Mouse (Mus musculus) ovary, postnatal 14 days (tissue): ENCODE measurements around the gene Marc1.

Source experiments
- DNase-seq: peaks from one replicate; pipeline ENCODE4 v3.0.0; 2022; ENCODE audit warnings: low spot score

Gene Marc1

DNA sequence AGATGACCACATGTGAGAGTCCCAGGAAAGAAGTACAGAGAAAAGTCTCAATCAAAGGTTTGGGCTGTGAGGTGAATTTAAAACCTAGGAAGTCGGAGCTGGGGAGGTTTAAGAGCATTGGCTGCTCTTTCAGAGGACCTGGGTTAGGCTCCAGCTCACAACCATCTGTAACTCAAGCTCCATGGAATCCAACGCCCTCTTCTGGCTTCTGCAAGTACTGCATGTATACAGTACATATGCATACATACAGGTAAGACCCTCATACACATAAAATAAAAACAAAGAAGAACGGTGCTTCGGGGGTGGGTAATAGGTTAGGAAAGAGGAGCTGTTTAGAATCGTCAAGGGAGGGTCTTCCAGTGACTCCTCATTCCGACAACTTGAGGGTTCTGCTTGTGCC lies 6.7 kb upstream of the Marc1 start:
- no peak for DNase-seq

DNA sequence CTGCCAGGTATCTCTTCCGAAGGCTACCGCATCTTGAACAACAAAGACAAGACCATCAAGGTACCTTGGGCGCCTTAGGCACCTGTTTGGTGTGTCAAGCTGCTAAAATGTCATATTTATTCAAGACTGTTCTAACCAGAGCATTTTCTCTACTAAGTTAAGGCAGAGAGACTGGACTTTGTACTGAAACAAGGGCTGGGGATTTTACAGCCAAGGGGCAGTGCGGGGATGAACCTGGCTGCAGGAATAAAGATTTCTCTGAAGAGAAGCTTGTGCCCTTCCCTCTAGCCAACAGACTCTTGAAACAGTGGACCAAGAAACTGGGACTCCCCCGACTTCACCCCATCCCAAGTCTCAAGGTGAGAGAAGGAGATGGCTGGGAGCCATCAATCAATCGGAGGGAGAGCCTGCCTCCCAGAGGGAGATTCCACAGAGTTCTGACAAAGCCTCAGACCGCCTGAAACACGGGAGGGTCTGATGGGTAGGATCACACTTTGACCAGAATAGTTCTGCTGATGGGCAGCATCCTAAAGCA lies 670 bp upstream of the Marc1 start:
- no peak for DNase-seq

DNA sequence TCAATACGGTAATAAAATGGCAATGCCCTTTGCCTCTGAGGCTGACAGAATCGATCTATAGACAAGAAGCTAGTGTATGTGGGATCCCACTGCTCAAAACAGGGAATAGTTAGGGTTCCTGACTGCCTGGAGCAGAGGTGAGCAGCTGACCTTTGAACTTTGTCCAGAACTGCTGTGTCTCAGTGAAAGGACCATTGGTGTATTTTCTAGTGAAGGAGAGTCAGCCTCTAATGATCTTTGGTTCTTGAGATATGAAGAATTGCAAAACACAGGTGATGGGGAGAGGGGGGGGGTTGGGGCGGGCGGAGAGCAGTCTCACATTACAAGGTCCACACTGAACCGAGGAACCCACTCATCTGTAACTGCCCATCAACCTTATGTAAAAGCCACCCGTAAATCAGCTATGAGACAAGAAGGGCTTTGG lies 1.5 kb downstream of the Marc1 start:
- DNase-seq: no peak

DNA sequence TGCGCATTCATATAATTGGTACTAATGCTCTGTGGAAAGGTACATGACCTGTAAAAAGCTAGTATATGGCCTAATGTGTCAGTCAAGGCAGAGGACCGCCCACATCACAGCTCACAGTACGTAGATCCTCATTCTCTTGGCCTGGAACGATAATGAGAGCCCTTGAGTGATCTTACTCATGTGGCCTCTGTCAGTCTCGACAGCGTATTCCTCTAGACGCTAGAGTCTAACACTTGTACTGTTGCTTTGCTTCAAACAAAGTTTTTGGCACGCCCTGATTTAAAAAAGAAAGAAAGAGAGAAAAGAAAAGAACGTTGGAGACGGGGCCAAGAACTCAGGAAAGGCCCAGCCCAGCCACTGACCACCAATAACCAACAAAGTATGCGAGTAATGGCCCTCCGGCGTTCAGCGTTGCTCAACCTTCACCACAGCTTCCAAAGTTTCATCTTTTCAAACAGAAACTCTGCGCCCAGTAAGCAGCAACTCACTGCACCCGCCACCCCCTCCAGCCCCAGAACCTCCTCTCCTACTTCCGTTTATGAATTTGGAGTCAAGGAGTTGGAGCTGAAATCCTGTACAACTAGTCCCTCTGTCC lies 2.6 kb downstream of the Marc1 start:
- DNase-seq: no peak

DNA sequence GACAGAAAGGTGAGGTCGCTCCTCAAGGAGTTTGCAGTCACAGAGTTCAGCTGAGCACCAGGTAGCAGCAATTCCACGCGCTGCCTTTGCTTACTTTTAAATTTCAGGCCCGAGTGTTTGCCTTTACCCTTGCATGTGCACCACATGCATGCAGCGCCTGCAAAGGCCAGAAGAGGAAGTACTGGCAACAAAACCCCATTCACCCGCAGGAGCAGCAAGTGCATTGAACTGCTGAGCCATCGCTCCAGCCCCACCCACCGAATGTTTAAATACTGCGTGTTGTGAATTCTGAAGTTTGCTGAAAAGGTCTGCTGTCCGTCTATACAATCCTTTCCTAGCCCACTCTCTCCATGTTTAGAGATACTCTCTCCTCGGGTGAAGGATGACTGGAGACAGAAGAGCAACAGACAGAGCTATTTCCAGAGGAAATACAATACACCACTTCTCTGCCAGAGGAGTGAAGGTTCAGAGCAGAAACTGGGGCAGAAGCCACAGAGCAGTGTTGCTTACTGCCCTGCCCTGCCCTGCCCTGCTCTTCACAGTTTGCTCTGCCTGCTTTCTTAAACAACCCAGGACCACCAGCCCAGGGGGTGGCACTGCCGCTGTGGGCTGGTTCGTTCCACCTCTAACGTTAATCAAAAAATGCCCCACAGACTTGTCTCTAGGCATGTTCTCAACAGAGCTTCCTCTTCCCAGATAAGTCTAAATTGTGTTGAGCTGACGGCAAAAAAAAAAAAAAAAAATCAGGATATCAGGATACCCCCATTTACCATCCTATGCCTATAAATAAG lies 3.3 kb downstream of the Marc1 start:
- no peak for DNase-seq

DNA sequence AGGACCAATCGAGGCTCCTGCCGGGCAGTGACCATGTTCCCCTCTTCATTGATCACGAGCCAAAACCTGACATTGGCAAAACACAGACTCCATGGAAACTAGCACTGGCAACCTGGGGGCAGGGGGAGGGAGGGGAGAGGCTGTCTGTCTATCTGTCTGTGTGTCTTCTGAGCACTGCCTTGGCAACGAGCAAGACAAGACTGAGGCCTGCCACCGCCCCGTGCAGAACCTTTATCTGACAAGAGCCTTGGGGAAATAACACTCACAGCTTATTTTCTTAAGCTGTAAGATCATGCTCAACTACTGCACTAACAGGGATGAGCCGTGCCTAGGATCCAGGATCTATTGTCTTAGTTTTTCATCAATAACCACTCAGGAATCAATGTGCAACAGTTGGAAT lies 4.0 kb downstream of the Marc1 start:
- DNase-seq: no peak

DNA sequence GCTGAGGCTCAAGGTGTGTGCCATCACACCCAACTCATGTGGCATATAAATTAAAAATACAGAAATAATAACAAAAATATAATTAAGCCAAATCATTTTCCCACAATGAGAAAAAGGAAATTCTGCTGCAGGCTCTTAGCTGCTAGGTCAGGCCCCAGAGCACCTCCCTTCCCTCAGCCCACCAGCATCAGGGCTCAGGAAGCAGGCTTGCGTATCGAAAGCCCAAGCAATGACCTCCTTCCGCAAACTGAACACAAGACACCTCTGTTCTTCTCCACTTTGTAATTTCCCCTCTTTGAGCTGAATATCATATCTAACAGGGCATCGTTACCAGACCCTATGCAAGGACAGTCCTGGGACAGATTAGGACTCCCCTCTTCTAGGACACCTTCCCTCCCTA lies 5.4 kb downstream of the Marc1 start:
- DNase-seq: no peak

DNA sequence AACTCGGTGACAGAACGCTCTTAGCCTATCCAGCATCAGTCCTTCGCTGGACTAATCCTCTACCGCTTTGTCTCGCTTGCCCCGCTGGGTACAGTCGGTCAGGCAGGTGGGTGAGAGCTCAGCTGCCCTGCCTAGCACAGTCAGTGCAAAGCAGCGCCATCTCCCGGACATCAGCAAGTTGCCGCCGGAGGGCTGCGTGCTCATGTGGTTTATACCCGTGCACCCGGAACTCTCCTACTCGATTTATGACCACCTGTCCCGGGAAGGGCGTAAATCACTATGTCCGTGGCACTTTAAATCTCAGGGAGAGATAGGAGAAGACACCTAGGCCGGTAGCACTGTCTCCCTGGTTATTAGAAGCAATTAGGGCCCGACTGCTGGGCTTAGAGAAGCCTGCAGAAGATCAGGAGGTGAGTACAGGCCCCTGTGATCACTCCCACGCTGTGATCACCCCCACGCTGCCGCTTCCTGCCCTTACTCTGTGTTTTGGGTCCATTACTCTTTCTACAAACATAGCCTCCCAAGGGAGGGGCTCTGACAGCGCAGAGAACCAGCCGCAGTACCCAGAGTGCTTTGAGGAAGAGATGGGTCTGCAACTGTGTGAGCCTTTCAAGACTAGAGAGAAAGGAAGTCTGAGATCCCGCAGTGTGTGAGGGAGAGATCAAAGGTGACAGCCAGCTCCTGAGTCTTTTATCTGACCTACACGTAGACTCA lies 17.8 kb downstream of the Marc1 start:
- DNase-seq: peak; percentile 22

DNA sequence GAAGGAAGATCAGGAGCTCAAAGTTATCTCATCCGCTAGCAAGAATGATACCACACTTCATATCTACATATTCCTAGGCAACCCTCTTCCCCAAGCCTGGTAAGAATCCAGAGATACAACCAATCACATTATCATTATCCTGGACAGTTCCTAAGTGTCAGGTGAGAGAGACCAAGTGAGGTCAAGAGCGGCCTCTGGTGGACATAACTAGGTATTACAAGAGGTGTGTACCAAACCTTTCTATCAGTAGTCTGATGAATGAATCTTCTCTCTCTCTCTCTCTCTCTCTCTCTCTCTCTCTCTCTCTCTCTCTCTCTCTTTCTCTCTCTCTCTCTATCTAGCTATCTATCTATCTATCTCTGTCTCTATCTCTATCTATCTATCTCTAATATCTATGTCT lies 20.0 kb downstream of the Marc1 start:
- DNase-seq: no peak

DNA sequence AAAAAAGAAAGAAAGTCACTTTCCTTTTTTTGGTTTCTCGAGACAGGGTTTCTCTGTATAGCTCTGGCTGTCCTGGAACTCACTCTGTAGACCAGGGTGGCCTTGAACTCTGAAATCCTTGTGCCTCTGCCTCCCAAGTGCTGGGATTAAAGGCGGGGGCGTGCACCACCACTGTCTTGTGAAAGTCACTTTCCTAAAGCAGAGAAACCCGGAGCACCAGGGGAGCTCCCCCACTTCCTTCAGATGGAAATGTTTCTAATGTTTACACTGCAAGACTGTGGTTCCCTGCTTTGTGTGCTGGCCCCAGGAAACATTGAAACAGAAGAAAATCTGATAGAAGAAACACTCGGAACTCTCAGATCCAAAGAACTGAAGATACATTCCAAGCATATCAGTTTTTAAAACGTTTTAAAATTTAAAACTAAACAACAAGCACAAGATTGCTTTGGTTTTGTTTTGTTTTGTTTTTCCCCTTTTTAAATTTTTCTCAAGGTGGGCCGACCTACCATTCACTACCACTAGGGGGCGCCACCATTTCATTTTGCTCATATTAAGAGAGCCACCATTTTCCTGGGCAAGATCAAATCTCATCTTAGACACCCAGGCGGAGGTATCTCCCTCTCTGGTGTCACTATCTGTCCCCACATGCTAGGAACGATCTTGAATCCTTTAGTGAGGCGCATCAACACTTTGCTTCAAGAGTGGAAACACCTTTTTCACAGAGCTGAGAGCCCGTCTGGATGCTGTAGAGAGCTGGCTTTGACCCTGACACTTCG lies 24.5 kb downstream of the Marc1 start:
- no peak for DNase-seq

DNA sequence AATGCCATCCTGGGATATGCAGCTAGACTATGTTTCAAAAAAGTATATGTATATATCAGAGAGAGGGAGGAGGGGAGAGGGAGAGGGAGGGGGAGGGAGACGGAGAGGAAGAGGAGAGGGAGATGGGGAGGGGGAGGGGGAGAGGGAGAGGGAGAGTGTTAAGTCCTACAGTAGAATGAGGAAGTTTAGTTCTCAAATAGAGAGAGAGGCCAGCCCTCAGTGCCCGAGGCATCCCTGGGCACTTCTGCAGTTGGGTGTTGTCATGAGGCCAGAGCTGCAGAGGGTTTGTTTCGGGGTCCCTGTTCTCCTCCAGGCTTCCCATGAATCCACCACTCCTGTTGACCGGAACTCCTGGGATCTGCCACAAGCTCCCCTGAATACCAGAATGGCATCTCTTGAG lies 27.5 kb downstream of the Marc1 start:
- DNase-seq: no peak

DNA sequence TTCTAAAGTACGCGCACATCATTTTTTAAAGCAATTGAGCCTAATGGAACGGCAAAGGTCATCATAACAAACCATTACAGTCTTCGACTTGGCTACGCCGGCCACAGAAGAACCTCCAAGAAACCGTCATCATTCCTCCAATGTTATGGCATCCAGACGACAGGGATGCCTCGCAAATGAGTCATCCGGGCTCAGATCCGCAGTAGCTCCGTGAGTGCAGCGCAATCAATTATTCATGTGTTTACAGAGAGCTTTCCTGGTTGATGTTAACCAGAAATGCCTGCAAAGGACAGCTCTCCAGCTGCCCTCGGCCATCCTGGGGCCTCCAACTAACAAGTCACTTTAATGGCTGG lies 29.0 kb downstream of the Marc1 start:
- no peak for DNase-seq

DNA sequence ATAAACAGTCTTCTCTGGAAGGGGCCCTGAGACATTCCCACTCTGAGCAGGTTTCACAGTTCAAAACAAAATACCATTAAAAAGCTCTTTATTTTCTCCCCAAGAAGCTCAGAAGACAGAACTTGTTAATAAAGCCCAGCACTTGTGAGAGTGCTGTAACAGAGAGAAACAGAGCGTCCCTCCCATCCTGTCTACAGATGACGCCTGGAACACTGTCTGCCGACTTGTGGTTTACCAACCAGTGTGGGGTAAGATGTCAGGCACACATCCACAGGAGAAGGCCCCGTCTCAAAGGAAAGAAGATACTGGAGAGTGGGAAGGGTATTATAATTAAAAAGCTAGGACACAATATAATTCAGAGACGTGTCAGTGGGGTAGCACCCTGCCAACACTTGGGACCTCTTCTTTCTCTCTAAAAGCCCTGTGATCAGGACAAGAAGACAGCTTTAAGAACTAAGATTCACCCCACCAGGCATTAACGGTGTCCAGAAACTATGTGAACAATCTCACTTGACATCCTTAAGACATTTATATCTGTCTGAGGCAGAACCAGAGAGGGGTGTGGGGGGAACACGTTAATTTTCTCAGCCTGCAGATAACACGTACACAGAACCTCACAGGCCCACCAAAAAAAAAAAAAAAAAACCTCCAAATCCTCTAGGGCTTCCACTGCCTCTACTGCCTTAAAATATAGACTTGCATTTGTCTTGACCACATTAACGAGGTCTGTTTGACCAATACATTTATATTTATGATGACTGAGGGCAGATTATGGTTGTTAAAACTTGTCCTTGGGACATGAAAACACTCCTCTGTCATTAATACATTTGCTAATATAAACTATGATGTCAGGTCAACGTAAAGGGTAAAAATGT lies 29.6 kb downstream of the Marc1 start:
- DNase-seq: no peak

DNA sequence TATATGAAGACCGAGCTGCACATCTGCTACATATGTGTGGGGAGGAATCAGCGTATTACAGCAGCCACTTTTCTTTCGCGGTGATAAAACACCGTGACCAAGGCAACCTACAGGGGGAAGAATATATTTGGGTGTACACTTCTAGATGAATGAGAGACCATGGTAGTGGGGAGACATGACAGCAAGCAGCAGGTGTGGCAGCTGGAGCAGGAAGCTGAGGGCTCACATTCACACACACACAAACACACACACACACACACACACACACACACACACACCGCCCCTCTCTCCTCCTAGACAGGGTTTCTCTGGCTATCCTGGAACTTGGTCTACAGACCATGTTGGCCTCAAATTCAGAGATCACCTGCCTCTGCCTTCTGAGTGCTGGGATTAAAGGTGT lies 33.0 kb downstream of the Marc1 start:
- no peak for DNase-seq

DNA sequence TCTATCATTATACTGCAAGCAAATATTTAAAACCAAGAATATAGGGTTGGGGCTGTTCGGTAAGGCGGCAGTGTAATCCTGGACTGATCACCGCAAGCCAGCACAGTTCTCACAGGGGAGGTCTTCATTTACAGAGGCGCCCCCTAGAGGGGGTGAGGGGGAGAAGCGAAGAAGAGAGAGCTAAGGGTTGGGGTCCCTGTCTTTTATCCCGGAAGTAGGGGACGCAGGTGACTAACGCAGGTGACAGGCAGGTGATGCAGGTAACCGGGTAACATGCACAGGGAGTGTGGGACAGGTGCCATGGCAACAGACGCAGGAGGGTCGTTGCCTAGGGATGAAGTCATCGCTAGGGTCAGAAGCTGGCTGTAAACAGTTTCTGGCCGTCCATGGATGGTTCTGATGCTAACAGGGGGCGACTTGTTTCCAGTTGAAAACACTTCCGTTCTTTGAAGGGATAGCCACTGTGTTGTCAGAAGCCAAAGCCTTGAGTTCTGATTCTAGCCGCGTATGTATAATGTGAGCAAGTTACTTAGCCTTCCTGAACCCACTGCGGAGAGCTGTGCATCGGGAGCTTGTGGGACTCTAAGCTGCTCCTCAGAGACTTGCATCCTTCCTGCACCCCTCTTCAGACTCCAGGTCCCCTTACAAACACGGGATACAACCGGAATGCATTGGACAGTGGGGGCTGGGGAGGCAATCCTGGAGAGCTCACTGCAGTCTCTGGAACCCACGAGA lies 33.9 kb downstream of the Marc1 start:
- DNase-seq: no peak

DNA sequence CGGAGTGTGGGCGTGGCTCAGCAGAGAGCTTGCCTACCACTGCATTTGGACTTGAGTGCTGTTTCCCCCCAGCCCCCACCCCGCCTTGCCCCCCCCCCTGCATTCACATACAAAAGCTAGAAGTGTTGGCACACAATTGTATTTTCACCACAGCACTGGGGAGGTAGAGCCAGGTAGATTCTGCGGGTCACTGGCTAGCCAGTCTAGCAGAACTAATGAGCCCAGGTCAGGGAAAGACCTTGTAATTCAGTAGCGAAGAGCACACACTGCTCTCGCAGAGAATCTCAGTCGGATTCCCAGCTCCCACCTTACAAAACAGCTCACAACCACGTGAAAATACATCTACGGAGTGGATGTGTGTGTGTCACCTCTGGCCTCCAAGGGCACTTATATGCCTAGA lies 35.8 kb downstream of the Marc1 start:
- DNase-seq: no peak

DNA sequence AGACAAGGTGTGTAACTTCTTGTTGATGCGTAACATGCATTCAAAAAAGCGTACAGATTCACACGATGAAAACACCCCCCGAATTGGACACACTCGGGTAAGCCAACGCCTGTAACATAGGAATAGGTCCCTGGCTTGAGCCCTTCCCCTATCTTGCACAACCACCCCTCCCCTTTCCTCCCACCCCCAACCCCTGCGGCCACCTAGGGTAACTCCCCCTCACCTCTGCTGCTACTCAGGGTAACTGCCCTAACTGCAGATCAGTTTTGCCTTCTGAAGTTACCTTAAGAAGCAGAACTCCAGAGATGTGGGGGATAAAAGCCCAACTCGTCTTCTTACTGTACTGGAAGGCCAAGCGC lies 39.2 kb downstream of the Marc1 start:
- no peak for DNase-seq

DNA sequence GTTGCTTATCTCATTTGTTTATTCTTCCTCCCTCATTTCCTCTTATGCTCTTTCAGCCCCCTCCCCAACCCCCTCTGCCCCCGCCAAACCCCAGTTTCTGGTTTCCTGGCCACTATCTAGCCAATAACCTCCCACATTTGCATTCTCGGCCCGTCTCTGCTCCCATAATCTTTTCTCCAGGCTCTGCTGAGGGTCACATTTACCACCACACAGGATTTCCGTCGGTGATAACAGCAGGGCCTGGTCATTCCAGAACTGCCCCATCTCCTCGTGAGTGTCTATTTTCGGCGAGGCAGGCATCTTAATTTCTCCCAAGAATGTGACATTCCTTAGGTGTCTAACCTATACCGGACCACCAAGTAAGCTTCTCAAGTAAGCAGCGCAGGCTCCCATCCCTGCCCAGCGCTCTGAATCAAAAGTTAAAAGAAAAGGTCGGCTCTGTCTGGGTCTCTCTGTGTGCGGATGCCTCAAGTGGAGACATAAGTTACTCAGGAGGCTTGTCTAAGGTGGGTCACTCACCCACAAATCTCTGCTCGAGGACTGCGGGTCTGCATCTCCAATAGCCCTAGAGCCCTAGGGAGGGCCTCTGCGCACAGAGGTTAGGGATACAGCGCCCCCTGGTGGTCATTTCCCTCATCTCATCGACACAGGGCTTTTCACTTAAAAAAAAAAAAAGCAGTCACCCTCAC lies 39.8 kb downstream of the Marc1 start:
- peak; percentile 76 for DNase-seq

DNA sequence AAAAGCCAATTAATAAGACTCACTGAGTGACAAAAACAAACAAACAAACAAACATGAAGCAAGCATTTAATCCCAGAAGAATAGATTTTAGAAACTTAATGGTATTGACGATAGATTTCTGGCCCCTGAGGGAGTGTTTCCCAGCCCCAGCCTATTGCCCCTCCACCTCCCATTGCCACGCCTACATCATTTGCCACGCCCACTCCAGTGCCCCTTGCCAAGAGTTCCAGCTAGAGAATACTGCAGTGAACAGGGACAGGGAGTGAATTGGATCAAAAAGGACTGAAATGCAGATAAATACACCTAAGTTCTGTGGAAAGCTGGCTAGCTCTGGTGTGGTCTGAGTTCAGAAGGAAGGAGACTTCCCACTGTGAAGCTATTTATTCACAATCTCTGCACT lies 47.2 kb downstream of the Marc1 start:
- DNase-seq: no peak

DNA sequence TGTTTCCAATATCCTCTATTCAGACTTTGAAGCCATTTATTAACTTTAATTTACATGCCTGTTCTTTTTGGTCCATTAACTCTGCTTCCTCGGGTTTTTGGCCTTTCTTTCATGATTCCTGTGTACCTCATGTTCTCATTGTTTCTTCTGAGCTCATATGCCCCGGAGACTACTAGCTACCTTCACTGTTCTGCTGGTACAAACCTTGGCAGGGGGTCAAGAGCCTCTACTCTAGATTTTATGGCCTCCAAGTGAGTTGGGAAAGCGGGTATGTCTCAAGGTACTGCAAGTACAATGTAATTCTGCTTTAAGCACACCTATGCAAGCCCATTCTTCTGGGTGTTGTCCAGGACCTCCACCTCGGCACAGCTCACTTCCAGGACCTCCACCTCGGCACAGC lies 48.2 kb downstream of the Marc1 start:
- DNase-seq: no peak
